Mouse (Mus musculus) mouse embryonic stem cell (cell line): ENCODE results near the gene Plcb1.

Source experiments
- in situ Hi-C, 2 experiments: fragments of 300-500 bp; cut with MboI; formaldehyde crosslinking; loops; 1 replicate in 1 of 2; 3 replicates in 1 of 2; pipeline ENCODE4 v1.14.3; 2019 to 2020; ENCODE audit warnings: low sequenced_read_pairs in 2 of 2, low pct_unique_long_range_greater_than_20kb in 1 of 2, mixed read lengths in 1 of 2; ENCODE audit not compliant: unreplicated experiment in 1 of 2

Gene Plcb1

DNA sequence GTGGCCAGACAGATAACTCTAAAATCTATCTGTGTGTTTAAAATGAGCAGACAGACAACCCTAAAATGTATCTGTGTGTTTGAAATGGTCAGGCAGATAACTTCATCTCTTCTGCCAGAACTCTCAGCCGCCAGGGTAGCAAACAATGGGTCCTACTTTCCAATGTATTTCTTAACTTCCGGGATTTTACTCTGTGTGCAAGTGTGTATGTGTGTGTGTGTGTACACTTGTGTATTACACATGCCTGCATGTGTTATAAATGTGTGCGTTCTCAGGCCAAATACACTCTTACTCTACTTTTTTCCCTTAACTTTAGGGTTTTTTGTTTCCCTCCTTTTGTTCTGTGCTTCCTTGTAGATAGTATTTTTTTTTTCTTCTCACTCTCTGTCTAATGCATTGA lies 610.5 kb downstream of the Plcb1 start:
- in situ Hi-C loops = loop anchor here in 1 of 2 experiments (25.0 kb wide), 2 partner anchors 566 to 741 kb away; no protein-coding TSS in a partner anchor

DNA sequence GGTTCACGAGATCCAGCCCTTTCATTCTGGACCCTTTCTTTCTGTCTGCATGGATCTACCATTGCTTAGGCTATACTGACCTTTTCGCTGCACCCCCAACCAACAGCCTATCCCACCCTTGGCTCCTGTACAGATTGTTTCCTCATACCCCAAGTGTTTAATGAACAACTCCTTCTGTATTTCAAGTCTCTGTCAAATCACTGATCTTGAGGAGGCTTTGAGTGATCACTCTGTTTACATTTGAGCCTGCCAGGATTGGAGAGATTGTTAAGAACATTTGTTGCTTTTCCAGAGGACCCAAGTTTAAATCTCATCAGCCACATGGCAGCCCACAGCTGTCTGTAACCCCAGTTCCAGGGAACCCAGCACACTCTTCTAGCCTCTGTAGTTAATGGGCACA lies 612.1 kb downstream of the Plcb1 start:
- in situ Hi-C loops = loop anchor here in 1 of 2 experiments (25.0 kb wide), 2 partner anchors 564 to 739 kb away; no protein-coding TSS in a partner anchor

- in situ Hi-C loops = loop anchor here in 1 of 2 experiments (25.0 kb wide), 2 partner anchors 563 to 738 kb away; no protein-coding TSS in a partner anchor
These were observed 613.9 kb downstream of the Plcb1 start for GRCm38 (mm10) chr2:135399760-135400159.

- in situ Hi-C loops = no loop called here
These were observed 617.0 kb downstream of the Plcb1 start for GRCm38 (mm10) chr2:135402916-135403315.

GRCm38 (mm10) chr2:135403344-135403743 lies 617.5 kb downstream of the Plcb1 start:
- in situ Hi-C loops = no loop called here

DNA sequence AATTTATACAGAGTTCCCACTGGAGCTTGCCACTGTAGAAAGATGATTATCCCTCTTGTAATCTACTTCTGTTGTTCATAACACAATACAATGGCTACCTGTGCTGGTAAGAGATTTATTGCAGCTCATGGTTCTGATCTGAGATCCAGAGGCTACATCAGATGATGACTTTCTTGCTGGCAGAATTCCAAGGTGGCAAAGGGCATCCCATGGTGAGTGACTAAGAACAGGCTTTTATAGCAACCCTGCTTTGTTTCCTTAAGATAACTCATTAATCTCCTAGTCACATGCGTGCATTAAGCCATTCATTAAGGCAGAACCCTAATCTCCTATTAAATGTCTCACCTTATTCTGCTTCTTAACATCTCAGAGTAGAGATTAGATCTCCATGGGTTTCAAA lies 618.2 kb downstream of the Plcb1 start:
- in situ Hi-C loops = no loop called here

DNA sequence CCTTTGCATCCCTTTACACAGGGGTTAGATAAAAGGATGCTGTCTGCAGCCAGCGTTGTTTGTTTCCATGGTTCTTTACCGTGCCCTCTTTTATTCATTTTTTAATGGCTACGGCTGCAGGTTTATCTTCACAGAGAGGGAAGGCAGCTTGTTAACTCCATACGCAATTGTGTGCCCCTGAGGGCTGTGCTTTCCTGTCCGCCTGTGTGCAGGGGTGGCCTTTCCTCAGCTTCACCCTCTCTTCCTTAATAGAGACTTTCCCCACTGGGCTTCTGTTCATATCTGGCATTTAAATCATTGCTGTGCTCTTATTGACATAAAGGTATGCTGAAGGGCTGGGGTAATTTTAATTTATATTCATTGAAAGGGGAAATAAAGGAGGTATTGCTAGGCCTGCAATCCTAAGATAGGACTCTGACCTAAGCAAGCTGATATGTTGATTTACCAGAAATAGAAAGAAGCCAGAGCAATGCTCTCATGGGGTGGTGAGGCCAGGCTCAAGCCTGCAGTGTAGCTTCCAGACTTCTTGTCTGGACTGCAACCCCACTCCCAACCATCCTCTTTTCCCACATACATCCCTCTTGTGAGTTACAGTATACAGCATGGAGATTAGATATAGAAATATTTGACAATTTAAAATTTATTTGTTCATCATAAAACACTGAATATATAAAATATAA lies 623.7 kb downstream of the Plcb1 start:
- in situ Hi-C loops = no loop called here

- in situ Hi-C loops = no loop called here
These were observed 625.8 kb downstream of the Plcb1 start for GRCm38 (mm10) chr2:135411675-135412074.

- in situ Hi-C loops = no loop called here
These were observed 629.3 kb downstream of the Plcb1 start for GRCm38 (mm10) chr2:135415137-135415536.

- in situ Hi-C loops = no loop called here
These were observed 633.4 kb downstream of the Plcb1 start for GRCm38 (mm10) chr2:135419301-135419700.

DNA sequence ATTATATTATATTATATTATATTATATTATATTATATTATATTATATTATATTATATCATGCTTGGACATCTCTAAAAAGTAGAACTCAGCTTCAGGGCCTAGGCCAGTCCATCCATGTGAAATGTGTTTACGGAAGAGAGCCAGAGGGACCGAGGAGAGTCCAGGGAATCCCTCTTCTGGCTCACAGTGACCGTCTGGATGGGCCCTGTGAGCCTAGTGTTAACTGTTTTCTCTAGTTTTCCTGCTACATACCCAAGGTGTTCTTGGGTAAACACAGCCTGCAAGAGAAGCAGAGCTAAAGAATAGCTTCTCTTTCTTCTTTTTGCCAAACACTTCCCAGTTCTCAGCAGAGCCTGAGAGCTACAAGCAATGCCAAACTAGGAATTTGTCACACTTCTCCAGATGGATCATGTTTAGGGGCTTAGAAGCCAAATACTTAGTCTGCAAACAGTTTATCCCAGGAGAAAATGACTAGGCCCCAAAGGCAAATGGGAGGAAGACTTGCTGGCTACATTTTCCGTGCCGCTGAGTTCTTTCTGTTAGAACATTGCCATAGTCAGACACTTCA lies 649.2 kb downstream of the Plcb1 start:
- in situ Hi-C loops = loop anchor here in 1 of 2 experiments (25.0 kb wide), 1 partner anchor 227 kb away; the partner anchor contains the start of gene Plcb4

DNA sequence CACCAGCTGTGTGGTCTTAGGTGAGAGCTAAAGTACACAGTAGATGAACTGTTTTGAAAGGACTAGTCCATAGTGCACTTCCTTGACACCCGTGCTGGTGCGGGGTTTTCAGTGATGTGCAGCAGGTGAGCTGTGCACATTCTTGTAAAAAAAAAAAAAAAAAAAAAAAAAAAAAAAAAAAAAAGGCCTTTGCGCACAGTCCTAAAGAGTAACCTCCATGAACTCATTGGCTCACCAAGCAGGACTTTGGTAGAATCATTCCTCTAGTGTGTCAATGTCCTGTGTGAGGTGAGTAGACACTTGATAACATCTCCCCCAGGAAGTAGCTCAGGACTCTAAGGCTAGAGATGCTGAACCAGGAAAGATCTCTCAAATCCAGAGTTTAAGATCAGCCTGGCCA lies 653.2 kb downstream of the Plcb1 start:
- in situ Hi-C loops = loop anchor here in 1 of 2 experiments (25.0 kb wide), 1 partner anchor 223 kb away; the partner anchor contains the start of gene Plcb4

GRCm38 (mm10) chr2:135439546-135440517 lies 654.0 kb downstream of the Plcb1 start:
- in situ Hi-C loops = loop anchor here in 1 of 2 experiments (25.0 kb wide), 1 partner anchor 222 kb away; the partner anchor contains the start of gene Plcb4

- in situ Hi-C loops = no loop called here
These were observed 667.7 kb downstream of the Plcb1 start for GRCm38 (mm10) chr2:135453581-135453980.

- in situ Hi-C loops = no loop called here
These were observed 668.1 kb downstream of the Plcb1 start for GRCm38 (mm10) chr2:135454015-135454414.

DNA sequence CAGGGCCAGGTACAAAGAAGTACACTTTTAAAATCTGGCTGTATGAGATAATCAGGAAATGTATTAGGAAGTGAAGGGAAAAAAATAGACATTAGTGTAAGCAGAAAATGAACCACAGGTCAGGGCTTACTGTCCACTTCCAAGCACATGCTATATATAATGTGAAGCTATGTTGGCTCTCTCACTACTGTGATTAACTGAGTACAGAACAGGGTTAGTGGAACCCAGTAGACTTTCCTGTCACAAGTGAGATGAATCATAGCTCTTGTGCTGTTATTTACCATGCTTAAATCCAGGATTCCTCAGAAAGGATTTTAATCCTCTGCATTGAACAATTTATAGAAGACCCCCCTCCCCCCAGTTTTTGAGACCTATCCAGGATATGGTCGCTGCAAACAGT lies 668.6 kb downstream of the Plcb1 start:
- in situ Hi-C loops = no loop called here

DNA sequence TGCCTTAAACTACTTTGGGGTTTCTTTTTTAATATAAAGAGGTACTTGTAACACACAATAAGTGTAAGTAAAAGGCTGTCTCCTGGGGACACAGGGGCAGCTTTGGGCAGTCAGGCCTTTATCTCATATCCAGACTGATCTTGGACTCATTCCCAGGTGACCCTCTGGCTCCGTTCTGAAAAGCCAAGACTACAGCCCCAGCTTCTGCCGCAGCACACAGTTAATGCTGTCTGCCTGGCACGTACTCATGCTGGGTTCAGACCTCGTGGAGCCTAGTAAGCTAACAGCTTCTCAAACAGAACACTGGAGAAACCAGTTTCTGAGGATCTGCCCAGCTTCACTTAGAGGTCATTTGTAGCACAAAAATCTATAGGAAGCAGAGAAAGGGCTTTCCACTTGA lies 682.0 kb downstream of the Plcb1 start:
- in situ Hi-C loops = no loop called here

GRCm38 (mm10) chr2:135474107-135474506 lies 688.2 kb downstream of the Plcb1 start:
- in situ Hi-C loops = no loop called here

DNA sequence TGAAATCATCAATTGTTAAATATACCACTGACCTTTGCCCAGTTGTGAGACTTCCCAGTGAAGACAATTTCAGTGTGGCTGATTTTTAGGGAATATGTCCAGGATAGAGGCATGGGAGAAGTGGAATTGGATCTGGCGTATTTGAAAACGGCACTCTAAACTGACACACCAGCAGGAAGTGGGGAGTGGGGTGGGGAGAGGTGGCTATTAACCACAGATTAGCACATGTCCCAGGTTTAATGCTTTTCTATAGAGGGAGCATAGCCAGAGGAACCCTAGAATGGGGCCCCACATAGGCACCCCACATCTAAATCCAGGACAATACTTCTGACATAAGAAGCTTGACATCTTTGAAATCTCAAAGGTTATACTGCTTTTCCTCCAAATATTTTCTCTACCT lies 699.4 kb downstream of the Plcb1 start:
- in situ Hi-C loops = no loop called here
